Mouse (Mus musculus): ENCODE measurements around the gene Sh3bgrl2.

DNA sequence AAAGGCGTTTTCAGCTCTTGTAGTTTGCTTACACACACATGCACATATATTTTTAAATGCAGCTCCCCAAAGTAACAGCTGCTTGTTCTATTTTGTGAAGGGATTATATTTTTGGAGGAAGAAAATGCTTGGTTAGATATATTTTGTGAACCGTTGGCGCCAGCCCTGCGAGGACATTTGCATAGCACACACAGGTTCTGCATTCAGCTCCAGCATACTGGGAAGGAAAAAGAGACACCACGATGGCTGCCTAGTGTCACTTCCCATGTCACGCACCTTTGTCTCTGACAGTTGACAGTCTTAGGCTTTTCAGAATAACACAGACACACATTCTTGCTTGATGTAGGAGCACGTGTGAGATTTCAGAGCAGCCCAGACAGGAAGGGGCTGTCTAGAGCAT, 49.9 kb downstream of the Sh3bgrl2 start:
- TF ChIP-seq CEBPB (IDR thresholded peaks at IDR 0.05; ENCODE audit: low read depth) = no peak
- no peak for TF ChIP-seq USF1 (IDR thresholded peaks at IDR 0.05; ENCODE audit: low read depth)
- TF ChIP-seq CTCF (IDR thresholded peaks at IDR 0.05; ENCODE audit: control insufficient read depth, insufficient read depth, insufficient read length) = no peak
- TF ChIP-seq MAX (IDR thresholded peaks at IDR 0.05) = no peak
- TF ChIP-seq FOSL1 (IDR thresholded peaks at IDR 0.05; ENCODE audit: insufficient read depth, low read length, poor library complexity, severe bottlenecking) = no peak
- TF ChIP-seq MYOD1 (IDR thresholded peaks at IDR 0.05; ENCODE audit: control insufficient read depth, insufficient read length, low read depth) = no peak
